Mouse (Mus musculus) heart, embryonic 14.5 days (tissue): ENCODE measurements around the gene 9930104L06Rik. TPM values are rescaled to one million over a fixed set of nuclear protein-coding genes. Genes with fewer than 3 reads are reported as not detected.

Experiments used
- ATAC-seq: fragments of 200-750 bp; cut with Nextera tagmentation; 2 replicates; pipeline ENCODE4 v1.8.0; 2017; ENCODE audit warnings: low read depth, moderate TSS enrichment; ENCODE audit not compliant: insufficient number of reproducible peaks, insufficient read depth, low FRiP score
- H3K27ac ChIP-seq, 2 experiments: fragments of 200-500 bp in 1 of 2; fragments of 300-500 bp in 1 of 2; sonication (generic) in 1 of 2; replicated peaks in 1 of 2; 2 replicates each; pipeline ENCODE4 v1.5.1; 2012 to 2014; ENCODE audit warnings: low read depth in 2 of 2, low read length in 2 of 2, control low read depth in 1 of 2, mild to moderate bottlenecking in 1 of 2, mixed read lengths in 1 of 2; ENCODE audit not compliant: control insufficient read depth in 1 of 2, insufficient read depth in 1 of 2
- H3K27me3 ChIP-seq: fragments of 300-500 bp; sonication (generic); 2 replicates; pipeline ENCODE4 v1.6.1; 2014; ENCODE audit warnings: mild to moderate bottlenecking, low read length, control low read depth; ENCODE audit not compliant: control insufficient read depth, insufficient read depth
- H3K36me3 ChIP-seq: fragments of 300-500 bp; sonication (generic); 2 replicates; pipeline ENCODE4 v1.6.1; 2014; ENCODE audit warnings: mild to moderate bottlenecking, control low read depth, low read length, mixed read lengths; ENCODE audit not compliant: control insufficient read depth, insufficient read depth
- H3K4me1 ChIP-seq, 2 experiments: fragments of 200-500 bp in 1 of 2; fragments of 300-500 bp in 1 of 2; sonication (generic) in 1 of 2; 2 replicates each; pipeline ENCODE4 v1.6.1; 2012 to 2014; ENCODE audit warnings: low read length in 2 of 2, control low read depth in 1 of 2, mixed read lengths in 1 of 2; ENCODE audit not compliant: control insufficient read depth in 2 of 2, insufficient read depth in 2 of 2
- H3K4me2 ChIP-seq: fragments of 300-500 bp; sonication (generic); 2 replicates; pipeline ENCODE4 v1.6.1; 2014; ENCODE audit warnings: mild to moderate bottlenecking, low read length
- H3K4me3 ChIP-seq, 2 experiments: fragments of 200-500 bp in 1 of 2; fragments of 300-500 bp in 1 of 2; sonication (generic) in 1 of 2; 2 replicates each; pipeline ENCODE4 v1.5.1; 2012 to 2014; ENCODE audit warnings: low read length in 2 of 2, mild to moderate bottlenecking in 2 of 2, control low read depth in 1 of 2, low read depth in 1 of 2, moderate library complexity in 1 of 2; ENCODE audit not compliant: control insufficient read depth in 1 of 2, insufficient read depth in 1 of 2
- H3K9ac ChIP-seq: fragments of 300-500 bp; sonication (generic); 2 replicates; pipeline ENCODE4 v1.6.1; 2014; ENCODE audit warnings: mild to moderate bottlenecking, low read length
- H3K9me3 ChIP-seq: fragments of 300-500 bp; sonication (generic); 2 replicates; pipeline ENCODE4 v1.6.1; 2016; ENCODE audit warnings: low read length, control low read depth; ENCODE audit not compliant: control insufficient read depth
- WGBS: fragments of 180-500 bp; shearing (Covaris S2); extraction: QIAGEN DNeasy Blood & Tissue Kit; methylation state at CpG from one replicate; pipeline ENCODE4 v1.1.7; 2014; 5-methylcytosine and 5-hydroxymethylcytosine counted together
- polyA plus RNA-seq: library from polyadenylated mRNA; unstranded; fragments of >200 nt; fragmentation: Nextera tagmentation; extraction: Ambion mirVana; gene quantifications from 2 replicates; pipeline ENCODE4 v1.2.1, GENCODE M21; 2014

The 9930104L06Rik gene
- polyA plus RNA-seq: 3.2 and 4.3 TPM in 2 replicates

DNA sequence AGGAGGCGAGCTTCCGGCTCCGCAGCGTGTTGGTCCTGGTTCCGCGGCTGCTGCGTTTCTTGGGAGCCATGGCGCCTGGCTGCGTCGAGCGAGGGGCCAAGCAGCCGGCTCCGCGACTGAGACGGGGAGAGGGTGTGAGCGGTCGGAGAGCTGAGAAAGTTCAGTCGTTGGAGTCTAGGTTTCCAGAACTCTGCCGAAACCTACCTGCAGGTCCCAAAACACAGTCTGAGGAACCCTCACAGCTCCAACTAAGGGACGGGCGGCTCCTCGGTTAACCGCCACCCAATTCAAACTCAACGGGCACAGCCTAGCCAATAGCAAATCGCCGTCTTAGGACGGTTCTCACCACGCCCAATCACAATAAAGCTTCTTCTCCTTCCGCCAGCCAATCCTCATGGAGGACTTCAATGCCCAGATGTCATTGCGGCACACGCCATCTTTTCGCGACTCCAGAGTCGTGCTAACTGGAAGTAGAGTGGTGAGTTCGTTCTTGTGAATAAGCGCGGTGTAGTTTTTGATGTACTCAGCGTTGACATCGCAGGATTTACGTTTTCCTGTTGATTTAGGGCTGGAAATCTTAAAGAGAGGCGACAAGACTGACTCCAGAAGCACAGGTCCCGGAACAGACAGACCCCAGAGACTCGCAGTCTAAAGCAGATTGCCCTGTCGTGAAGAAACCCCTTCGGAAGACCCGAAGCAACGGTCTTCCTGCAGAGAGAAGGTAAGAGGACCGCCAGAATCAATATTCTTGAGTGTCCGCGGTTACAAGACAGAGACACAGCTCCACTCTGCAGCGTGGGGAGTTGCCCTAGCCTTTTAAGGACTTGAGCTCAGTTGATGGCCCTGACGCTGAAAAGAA, at the start of gene 9930104L06Rik:
TSS of gene 9930104L06Rik (plus strand) at position 436 of the 859 bp plus-strand sequence.
- Histone ChIP-seq H3K27me3 (no peaks in the 10 kb centered on the region), H3K27ac (peak within 1 kb of the TSS; percentile 28 to 58), H3K4me2 (peak within 1 kb of the TSS; percentile 77), H3K4me1 (peaks cover 4 to 18% of the 10 kb centered on the region in 2 experiments), H3K9me3 (no peaks in the 10 kb centered on the region), H3K36me3 (peaks cover 36% of the 10 kb centered on the region), H3K4me3 (peak within 1 kb of the TSS; percentile 80 to 88), H3K9ac (peak within 1 kb of the TSS; percentile 86)
- ATAC-seq: peak; percentile 98
- under 1% methylated on average over 52 of the region's 52 CpGs for WGBS

DNA sequence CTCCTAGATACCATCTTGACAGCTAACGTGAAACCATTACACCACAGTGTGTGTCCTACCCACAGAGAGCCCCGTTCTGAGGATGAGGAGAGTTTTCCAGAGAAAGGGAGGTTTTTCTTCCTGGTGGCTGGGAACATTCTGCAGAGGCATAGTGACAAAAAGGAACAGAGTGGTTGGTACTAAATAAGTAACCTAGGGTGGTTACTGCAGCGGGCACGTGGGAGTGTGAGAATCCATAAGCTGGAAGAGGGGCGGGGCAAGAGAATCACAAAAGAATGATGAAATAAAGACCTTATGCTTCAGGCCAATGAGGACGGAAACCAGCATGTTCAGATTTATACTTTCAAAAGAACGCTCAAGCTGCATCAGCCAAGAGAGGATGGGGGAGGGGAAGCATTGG, 48.1 kb upstream of the 9930104L06Rik start:
- no peak overlapping the region for H3K27ac ChIP-seq
- ATAC-seq: no peak
- WGBS: 67% methylated on average over 7 of the region's 7 CpGs

DNA sequence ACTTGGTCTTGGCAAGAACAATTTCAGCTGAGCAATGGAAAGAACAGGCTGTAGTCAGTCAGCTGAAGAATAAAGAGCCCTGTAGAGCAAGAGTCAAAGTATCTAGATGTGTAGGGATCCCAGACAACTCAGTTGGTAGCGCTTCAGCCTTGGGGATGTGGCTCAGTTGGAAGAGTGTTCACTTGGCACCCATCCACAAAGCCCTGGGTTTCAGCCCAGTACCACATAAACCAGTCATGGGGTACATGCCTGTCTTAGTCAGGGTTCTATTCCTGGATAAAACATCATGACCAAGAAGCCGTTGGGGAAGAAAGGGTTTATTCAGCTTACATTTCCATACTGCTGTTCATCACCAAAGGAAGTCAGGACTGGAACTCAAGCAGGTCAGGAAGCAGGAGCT, 46.9 kb upstream of the 9930104L06Rik start:
- WGBS: 82% methylated on average over 2 of the region's 2 CpGs
- ATAC-seq: no peak
- no peak overlapping the region for H3K4me3 ChIP-seq
- H3K27ac ChIP-seq: no peak overlapping the region
- peaks cover under 1 to 2% of the 10 kb centered on the region in 2 experiments; a peak in 3 of 4 replicates for H3K4me1 ChIP-seq
- H3K9ac ChIP-seq: no peak overlapping the region
- peaks cover 74% of the 10 kb centered on the region for H3K27me3 ChIP-seq
- no peaks in the 10 kb centered on the region for H3K36me3 ChIP-seq
- no peak overlapping the region for H3K4me2 ChIP-seq
- H3K9me3 ChIP-seq: no peaks in the 10 kb centered on the region

More for the DNA sequence above, 48.1 kb upstream of the 9930104L06Rik start:
- Histone ChIP-seq H3K36me3 (no peaks in the 10 kb centered on the region), H3K4me2 (no peak overlapping the region), H3K27me3 (peaks cover 72% of the 10 kb centered on the region), H3K9me3 (no peaks in the 10 kb centered on the region), H3K9ac (no peak overlapping the region), H3K4me1 (no peaks in the 10 kb centered on the region), H3K4me3 (no peak overlapping the region)

- no peak overlapping the region for H3K4me2 ChIP-seq
- H3K9me3 ChIP-seq: no peaks in the 10 kb centered on the region
- no peak overlapping the region for H3K9ac ChIP-seq
- H3K36me3 ChIP-seq: no peaks in the 10 kb centered on the region
- peaks cover 76% of the 10 kb centered on the region for H3K27me3 ChIP-seq
- no peak for ATAC-seq
- H3K4me3 ChIP-seq: no peak overlapping the region
- no peak overlapping the region for H3K27ac ChIP-seq
- H3K4me1 ChIP-seq: peaks cover 4 to 6% of the 10 kb centered on the region in 2 experiments
- WGBS: 69% methylated on average over 5 of the region's 5 CpGs
These were observed 46.0 kb upstream of the 9930104L06Rik start for GRCm38 (mm10) chr4:124890831-124891230.

DNA sequence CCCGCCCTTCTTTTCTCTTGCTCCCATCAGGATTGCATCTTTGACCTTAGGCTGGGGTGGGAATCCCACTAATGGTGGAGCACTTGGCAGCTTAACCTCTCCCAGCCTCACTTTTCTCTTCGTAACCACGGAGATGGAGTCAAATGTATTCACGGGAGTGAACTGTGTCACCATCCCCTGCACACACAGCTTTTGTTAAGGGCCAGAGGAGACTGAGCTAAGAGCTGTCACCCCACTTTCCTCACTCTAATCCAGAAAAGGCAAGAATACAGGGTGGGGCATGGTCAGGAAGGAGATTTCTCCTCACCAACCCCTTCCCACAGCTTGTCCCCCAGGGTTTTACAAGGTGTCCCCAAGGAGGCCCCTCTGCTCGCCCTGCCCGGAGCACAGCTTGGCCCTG, 43.1 kb upstream of the 9930104L06Rik start:
- Histone ChIP-seq H3K27ac (no peak overlapping the region), H3K9me3 (no peaks in the 10 kb centered on the region), H3K4me3 (no peak overlapping the region), H3K4me1 (peaks cover 4 to 6% of the 10 kb centered on the region in 2 experiments), H3K27me3 (peaks cover 71% of the 10 kb centered on the region), H3K4me2 (no peak overlapping the region), H3K9ac (no peak overlapping the region), H3K36me3 (no peaks in the 10 kb centered on the region)
- WGBS: 35% methylated on average over 6 of the region's 6 CpGs
- no peak for ATAC-seq

DNA sequence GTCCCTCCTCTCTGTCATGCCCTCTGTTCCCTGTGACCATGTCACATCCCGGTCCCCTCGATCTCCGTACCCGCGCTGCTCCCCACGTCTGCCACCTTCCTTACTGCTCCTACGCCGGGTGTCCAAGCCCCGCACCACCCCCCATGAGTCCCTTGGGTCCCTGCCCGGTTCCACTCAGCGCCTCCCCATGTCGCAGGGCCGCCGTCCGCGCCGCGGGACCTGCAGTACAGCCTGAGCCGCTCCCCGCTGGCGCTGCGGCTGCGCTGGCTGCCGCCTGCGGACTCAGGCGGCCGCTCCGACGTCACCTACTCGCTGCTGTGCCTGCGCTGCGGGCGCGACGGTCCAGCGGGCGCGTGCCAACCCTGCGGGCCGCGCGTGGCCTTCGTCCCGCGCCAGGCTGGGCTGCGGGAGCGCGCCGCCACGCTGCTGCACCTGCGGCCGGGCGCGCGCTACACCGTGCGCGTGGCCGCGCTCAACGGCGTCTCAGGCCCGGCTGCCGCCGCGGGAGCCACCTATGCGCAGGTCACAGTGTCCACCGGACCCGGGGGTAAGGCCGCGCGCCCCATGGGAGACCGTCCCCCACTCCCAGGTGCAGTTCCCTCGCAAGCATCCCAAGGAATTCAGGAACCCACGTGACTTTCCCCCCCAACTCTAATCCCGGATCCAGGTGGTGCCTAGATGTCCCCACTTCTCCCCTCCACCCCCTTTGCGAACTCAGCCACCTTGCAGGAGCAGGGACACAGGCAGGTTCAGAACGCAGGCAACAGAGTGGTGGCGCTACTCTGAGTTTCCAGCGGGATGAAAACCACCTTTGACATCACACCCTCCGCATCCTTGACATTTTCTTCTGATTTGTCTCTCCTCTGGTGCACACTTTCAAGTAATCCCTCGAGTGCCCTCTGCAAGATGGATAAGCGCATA, 42.1 kb upstream of the 9930104L06Rik start:
- Histone ChIP-seq H3K4me2 (peak overlapping the region; percentile 71), H3K9me3 (no peaks in the 10 kb centered on the region), H3K27ac (no peak overlapping the region), H3K4me3 (peak overlapping the region; percentile 38 to 45), H3K9ac (no peak overlapping the region), H3K4me1 (peaks cover 4 to 6% of the 10 kb centered on the region in 2 experiments), H3K27me3 (peaks cover 76% of the 10 kb centered on the region), H3K36me3 (no peaks in the 10 kb centered on the region)
- WGBS: 2% methylated on average over 83 of the region's 83 CpGs
- ATAC-seq: 0 out of 2 replicates have a peak, but pooled peaks have one; percentile 17

DNA sequence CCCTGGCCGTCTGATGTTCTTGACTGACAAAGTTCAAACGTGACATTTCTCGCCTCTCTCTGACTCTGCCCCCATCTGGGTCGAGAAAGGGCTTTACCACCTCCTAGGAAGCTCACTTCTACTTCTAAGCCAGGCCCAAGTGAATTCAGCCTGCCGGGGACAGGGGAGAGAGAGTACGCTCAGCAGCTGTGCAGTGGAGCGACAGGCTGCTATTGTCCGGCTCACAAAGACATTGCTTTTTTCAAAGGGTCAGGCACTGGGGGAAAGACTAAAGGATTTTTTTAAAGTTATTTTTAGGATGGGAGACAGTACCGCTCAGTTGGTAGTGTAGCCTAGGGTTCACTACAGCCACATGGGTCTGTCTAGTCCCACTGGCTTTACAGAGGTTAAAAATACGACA, 38.4 kb upstream of the 9930104L06Rik start:
- no peak overlapping the region for H3K4me2 ChIP-seq
- no peaks in the 10 kb centered on the region for H3K9me3 ChIP-seq
- no peaks in the 10 kb centered on the region for H3K36me3 ChIP-seq
- ATAC-seq: no peak
- peaks cover 54% of the 10 kb centered on the region for H3K27me3 ChIP-seq
- H3K9ac ChIP-seq: no peak overlapping the region
- WGBS: 51% methylated on average over 10 of the region's 10 CpGs
- H3K4me1 ChIP-seq: peaks cover 4 to 6% of the 10 kb centered on the region in 2 experiments
- H3K27ac ChIP-seq: no peak overlapping the region
- no peak overlapping the region for H3K4me3 ChIP-seq
